Mouse (Mus musculus) urinary bladder, postnatal 36 days (tissue): ENCODE results near the gene Grm1.
"Not testable (repeated sequence)": the region's sequence is repeated elsewhere in the genome, so short reads cannot be mapped to it uniquely, and the experiment has no call there.

ENCODE experiments used
- DNase-seq, 2 experiments: peaks; one replicate each; pipeline ENCODE4 v3.0.0; 2022; ENCODE audit warnings: low spot score in 2 of 2, mixed read lengths in 1 of 2

Gene Grm1

DNA sequence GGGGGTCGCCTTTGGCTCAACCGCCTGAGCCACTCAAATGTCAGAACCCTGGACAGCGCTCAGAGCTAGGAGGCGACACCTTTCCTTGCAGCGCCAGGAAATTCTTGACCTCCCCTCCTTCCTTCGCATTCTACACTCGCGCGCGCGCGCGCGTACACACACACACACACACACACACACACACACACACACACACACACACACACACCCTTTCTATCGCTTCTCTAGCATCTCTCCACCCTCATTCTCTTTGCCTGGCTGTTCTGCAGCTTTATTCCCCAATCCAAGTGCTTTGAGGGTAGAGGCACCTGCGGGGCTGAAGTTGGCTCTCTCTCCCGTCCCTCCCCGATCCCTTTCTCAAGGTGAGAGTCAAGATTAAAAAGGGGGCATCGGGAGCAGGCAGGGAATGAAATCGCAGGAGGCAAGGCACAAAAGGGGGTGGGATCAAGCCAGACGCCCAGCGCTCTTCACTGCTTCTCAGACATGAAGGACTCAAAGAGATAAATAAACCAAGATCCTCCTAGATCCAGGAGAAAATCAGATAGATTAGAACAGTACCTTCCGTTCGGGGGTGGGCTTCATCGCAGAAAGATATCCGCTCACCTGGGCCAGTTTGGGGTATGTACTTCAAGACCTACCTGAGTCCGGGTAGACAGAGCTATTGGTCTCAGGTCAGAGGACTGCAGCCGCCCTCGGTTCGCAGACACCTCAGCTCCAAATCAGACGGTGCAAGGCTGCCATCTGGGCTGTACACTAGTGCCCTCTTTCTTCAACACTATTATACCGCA is at the start of gene Grm1:
Gene Grm1 (minus strand): TSS at position 746 of the 788 bp plus-strand sequence.
- DNase-seq: no peak

DNA sequence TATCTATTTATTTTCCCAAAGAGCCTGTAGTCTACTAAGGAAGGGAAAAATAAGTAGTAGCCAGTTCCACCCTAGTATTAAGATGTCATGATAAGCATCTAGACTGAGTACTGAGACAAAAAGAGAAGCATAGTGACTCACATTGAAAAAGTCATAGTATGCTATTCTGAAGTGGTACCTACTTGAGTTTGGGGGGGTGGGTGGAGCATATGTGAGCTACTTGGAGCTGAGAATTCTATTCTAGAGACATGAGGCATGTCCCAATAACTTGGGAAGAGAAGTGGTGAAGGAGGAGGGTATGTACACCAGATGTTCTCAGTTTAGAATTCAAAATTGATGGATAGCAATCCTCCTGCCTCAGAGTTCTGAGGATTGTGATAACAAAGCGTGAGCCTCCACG is 39.6 kb upstream of the Grm1 start:
- no peak for DNase-seq

DNA sequence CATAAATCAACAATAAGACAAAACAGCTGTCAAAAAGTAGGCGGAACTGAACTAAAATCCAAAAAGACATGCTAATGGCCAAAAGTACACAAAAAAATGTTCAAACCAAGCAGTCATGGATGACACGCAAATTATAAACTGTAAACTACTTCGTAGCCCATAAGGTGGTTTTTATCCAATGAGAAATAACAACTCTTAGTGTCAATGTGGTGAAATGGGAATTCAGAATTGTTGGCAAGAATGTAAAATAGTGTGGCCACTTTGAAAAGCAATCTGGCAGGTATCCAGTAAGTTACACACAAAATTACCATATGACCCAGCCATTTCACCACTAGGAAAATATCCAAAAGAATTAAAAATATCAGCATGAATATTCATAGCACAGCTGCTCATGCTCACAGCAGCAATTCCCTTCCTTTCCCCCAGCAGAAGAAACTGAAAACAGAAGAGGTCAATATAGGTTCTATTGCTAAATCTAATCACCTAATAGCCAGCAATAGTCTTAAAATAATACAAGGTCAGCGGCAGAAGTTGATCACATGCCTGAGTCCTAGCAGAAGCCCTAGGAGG is 16.4 kb upstream of the Grm1 start:
- no peak for DNase-seq

DNA sequence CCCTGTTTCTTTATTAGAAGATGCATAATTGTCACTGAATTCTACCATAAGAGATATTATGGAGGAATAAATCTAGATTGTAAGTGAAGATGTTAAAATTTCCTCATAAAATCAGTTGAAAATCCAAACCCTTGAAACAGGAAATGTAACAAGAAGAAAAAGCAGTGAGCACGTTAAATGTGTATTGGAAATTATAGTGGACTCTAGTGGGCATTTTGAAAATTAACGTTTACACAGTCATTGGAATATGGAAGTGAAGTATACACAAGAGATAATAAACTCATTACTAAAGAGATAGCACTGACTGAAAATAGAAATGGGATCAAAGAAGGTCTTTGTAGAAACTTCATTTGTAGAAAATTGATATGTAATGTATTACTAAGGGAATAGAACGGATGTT is 4.2 kb upstream of the Grm1 start:
- no peak for DNase-seq

DNA sequence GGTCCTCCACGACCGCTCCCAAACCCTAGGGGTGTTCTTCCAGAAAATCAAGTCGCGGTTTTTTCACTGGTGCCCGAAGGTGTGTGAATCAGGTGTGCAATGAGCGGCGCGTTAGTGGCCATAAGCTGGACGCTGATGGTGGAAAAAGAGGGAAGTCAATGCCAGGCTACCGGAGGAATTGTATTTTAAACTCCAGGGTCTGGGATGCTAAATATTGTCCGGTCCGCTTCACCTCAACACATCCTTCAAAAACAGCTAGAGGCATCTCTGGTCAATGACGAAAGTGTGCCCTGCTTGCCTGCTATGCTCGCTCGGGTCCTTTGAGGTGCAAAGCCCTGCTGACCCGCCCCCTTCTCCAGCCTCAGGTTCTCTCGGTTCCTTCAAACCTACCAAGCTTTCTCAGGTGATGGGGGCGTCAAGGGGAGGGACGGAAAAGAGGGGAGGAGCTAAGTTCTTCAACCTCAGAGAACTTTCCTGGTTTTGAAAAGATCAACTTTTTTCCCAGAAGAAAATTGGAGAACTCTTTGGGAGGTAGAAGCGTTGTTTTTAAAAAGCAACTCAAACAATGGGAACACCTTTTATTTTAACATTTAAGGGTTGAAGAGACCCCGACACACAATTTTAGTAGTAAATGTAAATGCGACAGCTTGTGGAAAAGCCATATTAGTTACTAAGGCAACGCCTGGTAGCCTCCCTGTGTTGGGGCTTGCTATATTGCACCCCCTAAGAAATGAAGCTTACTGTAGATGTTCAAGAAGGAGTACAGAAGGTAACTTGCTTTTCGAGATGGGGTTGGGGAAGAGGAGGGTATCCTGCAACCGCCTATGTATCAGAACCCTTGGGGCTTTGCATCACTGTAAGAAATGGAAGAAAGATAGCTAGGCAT is 1.2 kb downstream of the Grm1 start:
- DNase-seq: no peak

GRCm38 (mm10) chr10:11080013-11080724 is 2.0 kb downstream of the Grm1 start:
- no peak for DNase-seq

DNA sequence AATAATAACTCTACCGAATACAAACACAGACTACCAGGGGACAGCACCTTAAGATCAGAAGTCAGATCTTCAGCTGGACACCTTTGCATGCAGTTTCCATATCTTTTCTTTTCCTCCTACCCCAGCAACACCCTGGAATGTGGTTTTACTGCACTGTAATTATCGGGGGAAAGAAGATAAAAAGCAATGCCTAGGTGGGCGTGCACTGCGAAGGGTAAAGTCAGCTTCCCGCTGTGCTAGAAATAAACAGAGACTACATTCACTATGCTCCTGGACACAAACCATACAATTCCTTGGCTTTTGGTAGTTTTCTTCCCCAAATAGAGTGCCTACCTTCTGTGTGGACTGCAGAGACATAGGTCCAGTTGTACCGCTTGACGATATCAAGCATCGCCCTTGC is 2.6 kb downstream of the Grm1 start:
- no peak for DNase-seq

GRCm38 (mm10) chr10:11065136-11065535 is 17.0 kb downstream of the Grm1 start:
- no peak for DNase-seq

DNA sequence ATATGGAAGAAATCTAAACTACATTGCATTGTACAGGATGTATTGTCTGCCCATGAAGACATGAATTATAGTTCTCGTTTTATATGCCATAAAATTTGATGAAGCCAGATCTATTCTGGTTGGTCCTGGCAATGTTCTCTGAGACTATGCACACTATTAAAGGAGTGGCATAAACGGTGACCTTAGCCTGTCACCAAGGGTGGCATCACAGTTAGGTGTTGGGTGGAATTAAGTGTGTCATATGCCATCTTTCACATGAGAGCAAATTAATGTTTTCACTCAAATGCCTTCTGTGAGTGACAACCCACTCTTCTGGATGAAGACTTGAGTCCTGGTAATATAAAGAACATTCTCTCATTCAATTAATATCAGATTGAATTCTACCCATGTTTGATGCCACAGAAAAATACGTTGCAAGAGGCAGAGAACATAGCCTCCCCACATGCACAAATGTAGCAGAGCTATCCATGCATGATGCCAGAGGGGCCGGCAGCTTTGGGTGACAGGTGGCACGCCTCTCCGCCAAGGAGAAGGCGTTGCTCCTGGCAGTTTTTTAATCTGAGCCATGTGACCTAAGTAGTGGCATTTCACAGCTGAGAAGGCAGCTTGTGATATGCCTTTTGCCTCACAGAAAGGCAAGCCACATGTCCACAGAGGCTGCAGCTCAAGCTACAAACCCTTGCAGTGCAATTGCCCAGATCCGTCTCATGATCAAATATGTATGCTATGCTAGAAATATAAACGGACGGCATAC is 20.7 kb downstream of the Grm1 start:
- DNase-seq: no peak

DNA sequence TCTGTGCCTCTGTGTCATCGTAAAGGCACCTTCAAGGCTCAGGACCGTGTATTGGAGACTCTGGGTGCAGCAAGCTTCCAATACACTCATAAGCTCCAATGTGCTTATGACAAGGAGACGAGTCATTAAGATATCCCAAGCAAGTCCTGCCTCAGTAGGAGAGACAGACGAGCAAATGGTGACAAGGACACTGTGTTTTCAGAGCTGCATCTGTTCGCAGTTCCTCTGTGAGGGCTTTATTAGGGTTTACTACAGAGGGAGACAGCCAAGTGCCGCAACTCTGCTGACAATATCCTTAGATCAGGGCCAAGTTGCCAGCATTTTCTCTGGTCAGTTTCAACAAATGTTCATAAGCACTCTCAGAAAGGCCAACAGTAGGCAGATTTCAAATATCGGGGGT is 32.8 kb downstream of the Grm1 start:
- DNase-seq: no peak

DNA sequence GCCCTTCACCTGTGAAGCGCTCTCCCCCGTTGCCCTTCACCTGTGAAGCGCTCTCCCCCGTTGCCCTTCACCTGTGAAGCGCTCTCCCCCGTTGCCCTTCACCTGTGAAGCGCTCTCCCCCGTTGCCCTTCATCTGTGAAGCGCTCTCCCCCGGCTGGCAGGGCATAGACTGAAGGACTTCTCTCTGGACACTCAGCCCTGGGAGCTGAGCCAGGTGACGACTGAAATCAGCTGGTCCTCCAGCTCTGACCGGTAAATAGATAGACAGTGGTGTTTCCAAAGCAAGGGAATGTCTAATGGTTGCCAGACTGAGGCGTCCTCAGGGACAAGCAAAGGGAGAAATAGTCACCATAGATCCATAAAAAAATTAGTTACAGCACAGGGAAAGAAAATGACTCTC is 36.7 kb downstream of the Grm1 start:
- not testable (repeated sequence) for DNase-seq

DNA sequence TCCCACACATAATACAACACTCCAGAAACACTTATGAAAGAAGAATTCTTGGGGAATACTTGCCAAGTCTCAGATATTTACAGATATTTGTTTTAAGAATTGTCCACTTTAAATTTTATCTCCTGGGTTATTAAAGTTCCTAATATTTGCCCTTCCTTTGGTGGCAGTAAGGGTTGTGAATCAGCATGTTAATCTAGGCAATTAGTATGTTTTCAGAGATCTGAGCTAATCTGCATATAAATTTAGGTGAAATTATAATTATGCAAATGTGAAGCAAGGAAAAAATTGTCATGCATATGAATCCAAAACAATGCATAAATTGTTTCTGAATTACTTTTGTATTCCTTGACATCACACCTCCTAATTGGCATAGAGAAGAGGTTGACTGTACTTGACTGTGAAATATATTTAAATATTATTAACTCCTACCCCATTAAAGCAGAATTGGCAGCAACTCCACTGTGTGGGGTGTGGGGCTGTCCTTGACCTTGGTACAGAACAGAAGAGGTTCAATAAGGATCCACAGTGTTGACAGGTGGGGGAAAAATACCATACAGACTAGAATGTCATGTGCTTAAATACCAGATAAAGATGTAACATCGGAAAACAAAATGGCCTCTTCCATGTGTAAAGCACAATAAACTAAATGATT is 37.6 kb downstream of the Grm1 start:
- DNase-seq: no peak

DNA sequence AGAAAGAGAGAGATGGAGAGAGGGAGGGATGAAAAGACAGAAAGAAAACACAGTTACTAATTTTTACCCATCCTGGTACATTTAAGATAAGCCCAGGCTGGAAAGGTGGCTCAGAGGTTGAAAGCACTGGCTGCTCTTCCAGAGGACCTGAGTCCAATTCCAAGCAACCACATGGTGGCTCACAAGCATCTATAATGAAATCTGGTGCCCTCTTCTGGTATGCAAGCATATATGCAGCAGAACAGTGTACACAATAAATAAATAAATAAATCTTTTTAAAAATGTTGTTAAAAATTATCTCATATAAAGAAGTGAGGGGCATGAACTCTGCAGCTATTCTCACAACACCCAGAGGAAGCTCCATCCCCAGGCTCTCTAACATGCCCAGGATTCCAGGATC is 42.8 kb downstream of the Grm1 start:
- DNase-seq: no peak

DNA sequence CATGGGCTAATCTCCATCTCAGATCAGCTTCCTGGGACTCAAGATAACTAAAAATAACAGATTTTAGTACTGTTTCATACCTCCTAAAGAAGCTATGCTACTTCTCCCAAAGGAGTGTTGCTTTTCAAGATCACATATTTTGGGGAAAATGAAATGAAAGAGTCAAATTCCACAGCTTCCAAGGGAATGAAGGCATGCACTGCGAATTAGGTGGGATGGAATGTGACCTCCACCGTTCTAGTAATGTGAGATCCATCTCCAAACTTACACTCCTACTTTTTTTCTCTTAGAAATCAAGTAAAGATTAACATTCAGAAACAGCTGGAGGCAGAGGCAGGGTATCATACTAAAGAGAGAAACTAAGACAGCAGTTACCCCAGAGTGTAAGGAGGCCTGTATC is 49.9 kb downstream of the Grm1 start:
- DNase-seq: no peak

- DNase-seq: no peak
Measured at GRCm38 (mm10) chr10:11025764-11026518, 56.2 kb downstream of the Grm1 start.

- DNase-seq: no peak
Measured at GRCm38 (mm10) chr10:11018970-11019531, 63.1 kb downstream of the Grm1 start.

DNA sequence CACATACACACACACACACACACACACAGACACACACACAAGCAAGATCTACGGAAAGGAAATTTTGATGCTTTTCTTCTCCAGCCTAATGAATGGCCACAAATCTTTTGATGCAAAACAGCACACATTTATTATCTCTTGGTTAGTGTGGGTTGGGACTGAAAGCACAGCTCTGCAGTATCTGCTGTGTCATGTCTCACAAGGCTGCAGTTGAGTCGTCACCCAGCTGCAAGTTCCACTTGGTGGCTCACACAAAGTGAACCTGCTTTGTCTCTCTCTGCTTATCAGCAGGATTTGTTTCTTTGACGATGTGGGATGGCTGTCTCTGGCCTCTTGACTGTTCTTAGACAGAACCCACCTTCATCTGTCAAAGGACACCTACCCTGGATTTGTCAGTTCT is 68.5 kb downstream of the Grm1 start:
- DNase-seq: no peak

- DNase-seq: no peak
Measured at GRCm38 (mm10) chr10:10996766-10997165, 85.4 kb downstream of the Grm1 start.

DNA sequence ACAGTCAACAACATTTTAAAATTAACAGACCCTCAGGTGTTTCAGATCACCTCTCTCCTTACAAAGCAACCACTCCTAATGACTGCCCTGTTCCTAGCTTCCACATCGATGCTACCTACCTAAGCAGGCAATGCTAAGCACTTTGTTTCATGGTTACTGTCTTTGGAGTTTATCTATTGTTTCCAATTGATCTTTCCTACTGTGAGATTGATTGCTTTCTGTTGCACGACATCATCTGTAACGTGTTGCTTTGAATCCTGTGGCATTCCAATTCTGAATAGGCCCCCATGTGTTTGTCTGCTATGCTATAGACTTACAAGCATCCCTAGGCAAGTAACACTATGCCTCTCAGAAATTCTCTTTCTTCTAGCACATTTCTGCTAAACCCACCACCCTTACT is 90.4 kb downstream of the Grm1 start:
- DNase-seq: no peak

DNA sequence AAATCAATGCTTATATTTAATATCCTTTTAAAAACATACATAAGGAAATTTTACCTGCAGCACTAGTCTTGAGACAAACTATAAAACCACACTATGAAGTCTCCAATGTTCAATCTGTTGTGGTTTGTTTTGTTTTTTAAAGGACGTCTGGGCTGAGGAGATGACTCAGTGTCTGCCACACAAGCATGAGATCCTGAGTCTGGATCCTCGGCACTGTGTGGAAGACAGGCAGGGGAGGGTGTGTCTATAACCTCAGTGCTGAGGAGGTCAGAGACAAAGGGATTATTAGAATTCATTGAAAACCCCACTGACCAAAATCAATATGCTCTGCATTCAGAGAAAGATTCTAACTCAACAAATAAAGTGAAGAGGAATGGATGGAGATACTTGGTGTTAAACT is 110.8 kb downstream of the Grm1 start:
- no peak for DNase-seq
